Mouse (Mus musculus) myocyte (in vitro differentiated cells): ENCODE data around the gene Tmem33. TPM values are rescaled to one million over a fixed set of nuclear protein-coding genes. Genes with fewer than 3 reads are reported as not detected.

ENCODE experiments used
- H3K27me3 ChIP-seq: one replicate; pipeline ENCODE4 v1.6.1; 2011; ENCODE audit not compliant: control insufficient read depth, insufficient read depth, insufficient read length
- H3K36me3 ChIP-seq: one replicate; pipeline ENCODE4 v1.6.1; 2011; ENCODE audit not compliant: control insufficient read depth, insufficient read depth
- H3K4me2 ChIP-seq: one replicate; pipeline ENCODE4 v1.6.1; 2011; ENCODE audit warnings: low read depth, control low read depth
- H3K4me3 ChIP-seq: one replicate; pipeline ENCODE4 v1.5.1; 2011; ENCODE audit warnings: mild to moderate bottlenecking, control low read depth, moderate library complexity
- H3K79me2 ChIP-seq: one replicate; pipeline ENCODE4 v1.6.1; 2011; ENCODE audit not compliant: control insufficient read depth, insufficient read depth
- H3ac ChIP-seq: one replicate; pipeline ENCODE4 v1.6.1; 2011; ENCODE audit not compliant: control insufficient read depth, insufficient read length
- CEBPB ChIP-seq: IDR thresholded peaks from 2 replicates; pipeline ENCODE4 v1.6.1; 2011; ENCODE audit warnings: mild to moderate bottlenecking, moderate library complexity; ENCODE audit not compliant: poor library complexity, insufficient read depth, severe bottlenecking
- E2F4 ChIP-seq: IDR thresholded peaks from one replicate; pipeline ENCODE4 v1.6.1; 2011; ENCODE audit warnings: mild to moderate bottlenecking, control low read depth, moderate library complexity; ENCODE audit not compliant: insufficient read depth
- MAX ChIP-seq: IDR thresholded peaks from one replicate; pipeline ENCODE4 v1.6.1; 2011; ENCODE audit warnings: low read depth, mild to moderate bottlenecking, control low read depth
- MYOD1 ChIP-seq, 3 experiments: IDR thresholded peaks; one replicate each; pipeline ENCODE4 v1.6.1; 2011; ENCODE audit warnings: control low read depth in 2 of 3, low read depth in 2 of 3, mild to moderate bottlenecking in 2 of 3, moderate library complexity in 1 of 3; ENCODE audit not compliant: insufficient read length in 2 of 3, control insufficient read depth in 1 of 3
- MYOG ChIP-seq, 3 experiments: IDR thresholded peaks; one replicate each; pipeline ENCODE4 v1.6.1; 2011; ENCODE audit warnings: control low read depth in 2 of 3, low read depth in 2 of 3, mild to moderate bottlenecking in 2 of 3; ENCODE audit not compliant: insufficient read length in 2 of 3, control insufficient read depth in 1 of 3, insufficient read depth in 1 of 3
- POLR2A ChIP-seq: IDR thresholded peaks from one replicate; pipeline ENCODE4 v1.6.1; 2011; ENCODE audit warnings: low read depth, mild to moderate bottlenecking, control low read depth, moderate library complexity; ENCODE audit not compliant: insufficient read length
- POLR2AphosphoS2 ChIP-seq: IDR thresholded peaks from one replicate; pipeline ENCODE4 v1.6.1; 2011; ENCODE audit warnings: low read depth, control low read depth; ENCODE audit not compliant: insufficient read length
- REST ChIP-seq: IDR thresholded peaks from one replicate; pipeline ENCODE4 v1.6.1; 2011; ENCODE audit warnings: mild to moderate bottlenecking, control low read depth, moderate library complexity; ENCODE audit not compliant: insufficient read depth, insufficient read length
- SRF ChIP-seq: IDR thresholded peaks from one replicate; pipeline ENCODE4 v1.6.1; 2011; ENCODE audit warnings: low read depth; ENCODE audit not compliant: control insufficient read depth, insufficient read length
- TCF12 ChIP-seq: IDR thresholded peaks from one replicate; pipeline ENCODE4 v1.6.1; 2011; ENCODE audit warnings: mild to moderate bottlenecking, control low read depth; ENCODE audit not compliant: poor library complexity, insufficient read depth, severe bottlenecking
- TCF3 ChIP-seq: IDR thresholded peaks from one replicate; pipeline ENCODE4 v1.6.1; 2011; ENCODE audit warnings: low read depth, control low read depth; ENCODE audit not compliant: insufficient read length
- USF1 ChIP-seq: IDR thresholded peaks from one replicate; pipeline ENCODE4 v1.6.1; 2011; ENCODE audit warnings: low read depth, mild to moderate bottlenecking, control low read depth, moderate library complexity
- polyA plus RNA-seq: library from polyadenylated mRNA; unstranded; fragments of >200 nt; fragmentation: generic; extraction: Trizol; gene quantifications from one replicate; pipeline ENCODE4 v1.2.1, GENCODE M21; 2012; ENCODE audit warnings: missing spikeins

The Tmem33 gene
- polyA plus RNA-seq, 1 experiment, result 42.4 TPM

GRCm38 (mm10) chr5:67262964-67263363, 2.6 kb downstream of the Tmem33 start:
- TF ChIP-seq MYOD1 (IDR thresholded peaks at IDR 0.05; ENCODE audit: control insufficient read depth in 1 of 3, insufficient read length in 2 of 3, low read depth in 2 of 3), result no peak
- no peak for TF ChIP-seq MAX
- H3K36me3 ChIP-seq, result peaks cover 34% of the 10 kb centered on the region
- H3ac ChIP-seq, result no peak overlapping the region
- H3K79me2 ChIP-seq, result peaks cover 19% of the 10 kb centered on the region
- no peaks in the 10 kb centered on the region for H3K27me3 ChIP-seq
- H3K4me3 ChIP-seq, result no peak overlapping the region
- H3K4me2 ChIP-seq, result no peak overlapping the region

- peaks cover 34% of the 10 kb centered on the region for H3K36me3 ChIP-seq
- H3K27me3 ChIP-seq, result no peaks in the 10 kb centered on the region
- H3ac ChIP-seq, result no peak overlapping the region
- H3K79me2 ChIP-seq, result peaks cover 17% of the 10 kb centered on the region
- TF ChIP-seq MYOG (IDR thresholded peaks at IDR 0.05; ENCODE audit: control insufficient read depth in 1 of 3, insufficient read depth in 1 of 3, insufficient read length in 2 of 3, low read depth in 2 of 3) (no peak), MAX (no peak), E2F4 (no peak), CEBPB (no peak), POLR2AphosphoS2 (no peak), MYOD1 (IDR thresholded peaks at IDR 0.05; ENCODE audit: control insufficient read depth in 1 of 3, insufficient read length in 2 of 3, low read depth in 2 of 3) (no peak), TCF3 (no peak), TCF12 (no peak), USF1 (no peak), SRF (no peak)
- no peak overlapping the region for H3K4me3 ChIP-seq
- H3K4me2 ChIP-seq, result no peak overlapping the region
Observed at GRCm38 (mm10) chr5:67266106-67266505, 5.7 kb downstream of the Tmem33 start.

GRCm38 (mm10) chr5:67269309-67269708, 8.9 kb downstream of the Tmem33 start:
- Histone ChIP-seq H3K79me2 (no peaks in the 10 kb centered on the region), H3ac (no peak overlapping the region), H3K4me2 (no peak overlapping the region), H3K4me3 (no peak overlapping the region), H3K27me3 (no peaks in the 10 kb centered on the region), H3K36me3 (peaks cover 22% of the 10 kb centered on the region)
- TF ChIP-seq SRF (no peak), MYOG (IDR thresholded peaks at IDR 0.05; ENCODE audit: control insufficient read depth in 1 of 3, insufficient read depth in 1 of 3, insufficient read length in 2 of 3, low read depth in 2 of 3) (no peak), TCF3 (no peak), E2F4 (no peak), USF1 (no peak), POLR2A (no peak), CEBPB (no peak), REST (no peak), TCF12 (no peak), MAX (no peak), POLR2AphosphoS2 (no peak), MYOD1 (IDR thresholded peaks at IDR 0.05; ENCODE audit: control insufficient read depth in 1 of 3, insufficient read length in 2 of 3, low read depth in 2 of 3) (no peak)

GRCm38 (mm10) chr5:67279407-67279806, 19.0 kb downstream of the Tmem33 start:
- Histone ChIP-seq H3ac (no peak overlapping the region), H3K36me3 (peaks cover 15% of the 10 kb centered on the region), H3K4me3 (no peak overlapping the region), H3K79me2 (no peaks in the 10 kb centered on the region), H3K27me3 (no peaks in the 10 kb centered on the region), H3K4me2 (no peak overlapping the region)
- TF ChIP-seq TCF3 (no peak), SRF (no peak), POLR2A (no peak), CEBPB (no peak), POLR2AphosphoS2 (no peak), TCF12 (no peak), MYOG (IDR thresholded peaks at IDR 0.05; ENCODE audit: control insufficient read depth in 1 of 3, insufficient read depth in 1 of 3, insufficient read length in 2 of 3, low read depth in 2 of 3) (no peak), MYOD1 (IDR thresholded peaks at IDR 0.05; ENCODE audit: control insufficient read depth in 1 of 3, insufficient read length in 2 of 3, low read depth in 2 of 3) (no peak), USF1 (no peak), REST (no peak), E2F4 (no peak), MAX (no peak)

- TF ChIP-seq MAX, result no peak
- no peak for TF ChIP-seq TCF3
- no peak for TF ChIP-seq MYOG (IDR thresholded peaks at IDR 0.05; ENCODE audit: control insufficient read depth in 1 of 3, insufficient read depth in 1 of 3, insufficient read length in 2 of 3, low read depth in 2 of 3)
- TF ChIP-seq MYOD1 (IDR thresholded peaks at IDR 0.05; ENCODE audit: control insufficient read depth in 1 of 3, insufficient read length in 2 of 3, low read depth in 2 of 3), result no peak
- TF ChIP-seq POLR2A, result no peak
- TF ChIP-seq CEBPB, result no peak
- TF ChIP-seq POLR2AphosphoS2, result no peak
- TF ChIP-seq TCF12, result no peak
- TF ChIP-seq SRF, result no peak
- TF ChIP-seq REST, result no peak
- TF ChIP-seq USF1, result no peak
- no peak for TF ChIP-seq E2F4
- no peak overlapping the region for H3ac ChIP-seq
- H3K79me2 ChIP-seq, result no peaks in the 10 kb centered on the region
- no peak overlapping the region for H3K4me2 ChIP-seq
- no peaks in the 10 kb centered on the region for H3K27me3 ChIP-seq
- no peak overlapping the region for H3K4me3 ChIP-seq
- peaks cover 20% of the 10 kb centered on the region for H3K36me3 ChIP-seq
Observed at GRCm38 (mm10) chr5:67279840-67280239, 19.5 kb downstream of the Tmem33 start.
